Mouse (Mus musculus) cortical plate, adult 2 months (tissue): Measurements from ENCODE around the gene Riiad1.

Experiments
- CTCF ChIP-seq: fragments of 200-500 bp; IDR thresholded peaks from 2 replicates; pipeline ENCODE4 v1.5.1; 2011; ENCODE audit warnings: mild to moderate bottlenecking, control low read depth, low read length; ENCODE audit not compliant: insufficient read depth; ENCODE audit errors: extremely low read depth
- POLR2A ChIP-seq: fragments of 200-500 bp; IDR thresholded peaks from 2 replicates; pipeline ENCODE4 v1.6.1; 2011; ENCODE audit warnings: mild to moderate bottlenecking, low read length, control low read depth; ENCODE audit not compliant: insufficient read depth; ENCODE audit errors: extremely low read depth

DNA sequence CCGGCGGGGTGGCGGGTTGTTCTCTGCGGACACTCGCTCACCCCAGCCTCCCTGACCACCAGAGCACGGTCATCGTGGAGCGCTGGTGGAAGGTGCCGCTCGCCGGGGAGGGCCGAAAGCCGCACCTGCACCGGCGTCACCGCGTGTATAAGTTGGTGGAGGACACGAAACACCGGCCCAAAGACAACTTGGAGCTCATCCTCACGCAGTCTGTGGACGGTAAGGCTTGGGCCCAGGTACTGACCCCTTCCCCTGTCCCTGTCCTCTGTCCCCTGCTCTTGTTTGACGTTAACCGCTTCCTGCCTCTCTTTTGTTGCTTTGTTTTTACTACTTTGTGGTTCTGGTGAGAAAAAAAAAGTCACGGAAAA lies 36.6 kb downstream of the Riiad1 start, which contains the start of gene Oaz3:
- TF ChIP-seq CTCF (no peak), POLR2A (no peak)
